Comparison of ENCODE assay signal across 22 mouse cellular contexts in the genomic region with DNA sequence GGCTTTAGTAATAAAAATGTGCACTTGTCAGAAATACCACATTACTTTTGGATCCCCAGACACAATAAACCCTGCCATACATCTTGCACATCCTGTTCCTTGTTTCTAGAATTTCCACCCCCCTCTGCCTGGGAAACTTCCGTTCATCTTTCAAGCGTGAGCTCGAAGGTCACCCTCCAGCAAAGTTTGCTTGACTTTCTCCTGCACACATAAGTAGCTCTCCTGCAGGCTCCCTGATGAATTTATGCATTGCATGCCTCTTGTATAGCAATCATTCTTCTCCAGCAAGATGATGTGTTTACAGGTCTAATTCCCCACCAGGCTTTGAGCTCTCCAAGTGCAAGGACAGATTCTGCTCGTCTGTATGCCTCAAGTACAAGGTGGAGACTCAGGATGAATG.
"Had no signal": no experiment of that assay in that cellular context is flagged by ENCODE, and none has a peak within 500 bp of the region (broad histone marks: within the 10 kb centered on the region; RNA-seq: fewer than 3 reads in every experiment).

No protein-coding gene starts in this region.

- H3K27me3 ChIP-seq: limb, embryonic 13.5 days; liver, embryonic 12.5 days; liver, embryonic 15.5 days; megakaryocyte, embryonic 14.5 days had no signal

- H3K36me3 ChIP-seq: limb, embryonic 10.5 days; limb, embryonic 13.5 days; liver, embryonic 12.5 days; liver, embryonic 15.5 days had no signal

- H3K4me3 ChIP-seq: layer of hippocampus, adult 2 months; limb, embryonic 10.5 days; limb, embryonic 13.5 days; liver, embryonic 12.5 days; liver, embryonic 15.5 days; megakaryocyte, embryonic 14.5 days had no signal

- H3K27ac ChIP-seq: kidney, postnatal 0 days; layer of hippocampus, adult 2 months; limb, embryonic 10.5 days; limb, embryonic 13.5 days; liver, embryonic 12.5 days; liver, embryonic 15.5 days; macrophage; stomach, postnatal 0 days had no signal

- H3K9me3 ChIP-seq: limb, embryonic 10.5 days; limb, embryonic 13.5 days; liver, embryonic 12.5 days; liver, embryonic 15.5 days; megakaryocyte, embryonic 14.5 days had no signal

- H3K9ac ChIP-seq: limb, embryonic 13.5 days; liver, embryonic 12.5 days; liver, embryonic 15.5 days had no signal

- DNase-seq: kidney, postnatal 25 days; layer of hippocampus, adult 9-11 months; liver; lung, adult 18-20 months; lung, postnatal 14 days; midbrain, embryonic 14.5 days; right cerebral cortex, adult 18-20 months; right cerebral cortex, postnatal 14 days; right cerebral cortex, postnatal 4 days; thymus, adult 2 months; thymus, postnatal 14 days; thymus, postnatal 4 days had no signal

- H3K4me1 ChIP-seq: limb, embryonic 10.5 days; limb, embryonic 13.5 days; liver, embryonic 12.5 days; liver, embryonic 15.5 days had no signal

- ATAC-seq: liver, embryonic 12.5 days had no signal

- H3K4me2 ChIP-seq: limb, embryonic 13.5 days; liver, embryonic 12.5 days; liver, embryonic 15.5 days; midbrain, embryonic 11.5 days had no signal
